Mouse (Mus musculus) lung, embryonic 16.5 days (tissue): ENCODE measurements at regions not wholly inside any gene's neighbourhood (a gene's known extent, or its start where the extent isn't known, plus 50 kb on each side); places are given as distances from the start of the nearest gene placed in this dataset.
A peak's percentile ranks its signal among the peaks of the same experiment; 100 is the strongest.

Source experiments
- ATAC-seq: fragments of 200-750 bp; cut with Nextera tagmentation; 2 replicates; pipeline ENCODE4 v1.8.0; 2017; ENCODE audit warnings: low read depth, mild to moderate bottlenecking, moderate library complexity
- H3K27ac ChIP-seq: fragments of 300-500 bp; sonication (generic); 2 replicates; pipeline ENCODE4 v1.5.1; 2014; ENCODE audit warnings: mild to moderate bottlenecking, control low read depth, low read length
- H3K27me3 ChIP-seq: fragments of 300-500 bp; sonication (generic); 2 replicates; pipeline ENCODE4 v1.6.1; 2014; ENCODE audit warnings: low read depth, low read length, mixed read lengths; ENCODE audit not compliant: control insufficient read depth, insufficient read depth
- H3K36me3 ChIP-seq: fragments of 300-500 bp; sonication (generic); 2 replicates; pipeline ENCODE4 v1.6.1; 2014; ENCODE audit warnings: low read length; ENCODE audit not compliant: control insufficient read depth, insufficient read depth
- H3K4me1 ChIP-seq: fragments of 300-500 bp; sonication (generic); replicated peaks from 2 replicates; pipeline ENCODE4 v1.6.1; 2014; ENCODE audit warnings: low read length, mixed read lengths; ENCODE audit not compliant: control insufficient read depth, insufficient read depth
- H3K4me2 ChIP-seq: fragments of 300-500 bp; sonication (generic); 2 replicates; pipeline ENCODE4 v1.6.1; 2014; ENCODE audit warnings: low read depth, low read length, control low read depth
- H3K4me3 ChIP-seq: fragments of 300-500 bp; sonication (generic); 2 replicates; pipeline ENCODE4 v1.5.1; 2014; ENCODE audit warnings: mild to moderate bottlenecking, low read length, control low read depth
- H3K9ac ChIP-seq: fragments of 300-500 bp; sonication (generic); 2 replicates; pipeline ENCODE4 v1.6.1; 2014; ENCODE audit warnings: low read length, control low read depth
- H3K9me3 ChIP-seq: fragments of 300-500 bp; sonication (generic); 2 replicates; pipeline ENCODE4 v1.6.1; 2016; ENCODE audit warnings: low read length; ENCODE audit not compliant: control insufficient read depth
- WGBS: fragments of 180-500 bp; shearing (Covaris S2); extraction: QIAGEN DNeasy Blood & Tissue Kit; methylation state at CpG from one replicate; pipeline ENCODE4 v1.1.7; 2014; 5-methylcytosine and 5-hydroxymethylcytosine counted together

DNA sequence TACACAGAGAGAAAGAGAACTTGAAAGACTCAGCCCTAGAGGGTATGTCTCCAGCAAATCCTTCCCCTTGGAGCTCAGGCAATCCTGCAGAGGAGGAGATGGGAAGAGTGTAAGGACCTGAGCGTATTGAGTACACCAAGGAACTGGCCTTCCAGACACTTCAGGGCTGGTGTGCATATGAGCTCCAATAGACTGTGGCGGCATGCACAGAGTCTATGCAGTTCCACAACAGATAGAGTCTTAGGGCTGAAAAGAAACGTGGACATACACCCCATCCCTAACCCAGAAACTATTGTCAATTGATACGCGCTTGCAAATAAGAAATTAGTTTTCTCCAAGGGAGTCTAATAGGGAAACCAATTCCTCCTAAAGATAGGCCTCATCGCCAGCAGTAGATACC is 130.6 kb upstream of the Lpp start:
- WGBS, result 93% methylated on average over 6 of the region's 6 CpGs
- no peak for ATAC-seq
- Histone ChIP-seq H3K36me3 (no peaks in the 10 kb centered on the region), H3K27me3 (no peaks in the 10 kb centered on the region), H3K4me3 (no peak overlapping the region), H3K9ac (no peak overlapping the region), H3K4me1 (no peaks in the 10 kb centered on the region), H3K4me2 (no peak overlapping the region), H3K9me3 (no peaks in the 10 kb centered on the region), H3K27ac (no peak overlapping the region)

GRCm38 (mm10) chr16:24259711-24260230 is 133.5 kb upstream of the Lpp start:
- Histone ChIP-seq H3K9me3 (no peaks in the 10 kb centered on the region), H3K9ac (no peak overlapping the region), H3K4me1 (no peaks in the 10 kb centered on the region), H3K36me3 (no peaks in the 10 kb centered on the region), H3K4me3 (no peak overlapping the region), H3K27me3 (no peaks in the 10 kb centered on the region), H3K4me2 (no peak overlapping the region), H3K27ac (no peak overlapping the region)
- 56% methylated on average over 3 of the region's 3 CpGs for WGBS
- no peak for ATAC-seq

GRCm38 (mm10) chr16:24258991-24259390 is 134.3 kb upstream of the Lpp start:
- ATAC-seq, result no peak
- no peak overlapping the region for H3K4me2 ChIP-seq
- no peaks in the 10 kb centered on the region for H3K27me3 ChIP-seq
- no peaks in the 10 kb centered on the region for H3K9me3 ChIP-seq
- H3K4me1 ChIP-seq, result no peaks in the 10 kb centered on the region
- no peak overlapping the region for H3K4me3 ChIP-seq
- WGBS, result 9% methylated on average over 1 of the region's 1 CpGs
- H3K36me3 ChIP-seq, result no peaks in the 10 kb centered on the region
- H3K9ac ChIP-seq, result no peak overlapping the region
- no peak overlapping the region for H3K27ac ChIP-seq

GRCm38 (mm10) chr16:24255037-24255436 is 138.3 kb upstream of the Lpp start:
- Histone ChIP-seq H3K4me3 (no peak overlapping the region), H3K27me3 (no peaks in the 10 kb centered on the region), H3K4me1 (no peaks in the 10 kb centered on the region), H3K9ac (no peak overlapping the region), H3K36me3 (no peaks in the 10 kb centered on the region), H3K4me2 (no peak overlapping the region), H3K27ac (no peak overlapping the region), H3K9me3 (no peaks in the 10 kb centered on the region)
- WGBS, result 72% methylated on average over 10 of the region's 10 CpGs
- ATAC-seq, result no peak

DNA sequence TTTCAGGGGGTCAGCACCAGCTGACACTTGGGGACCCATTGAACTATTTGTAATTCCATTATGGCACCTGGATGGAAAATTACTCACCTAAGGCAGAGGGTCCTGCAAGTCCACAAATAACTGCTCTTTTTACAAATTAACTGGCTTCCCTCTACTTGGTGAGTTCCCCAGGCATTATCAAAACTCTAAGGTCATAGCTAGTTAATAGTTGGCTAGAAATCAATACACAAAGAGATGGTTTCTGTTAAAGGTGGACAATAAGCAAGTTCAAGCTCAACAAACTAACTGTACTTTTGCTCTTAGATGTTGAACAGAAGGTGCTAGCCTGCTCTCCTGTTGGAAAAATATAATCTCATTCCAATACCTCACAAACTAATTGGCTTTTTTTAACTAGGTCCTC is 138.7 kb upstream of the Lpp start:
- Histone ChIP-seq H3K27me3 (no peaks in the 10 kb centered on the region), H3K4me2 (no peak overlapping the region), H3K36me3 (no peaks in the 10 kb centered on the region), H3K9ac (no peak overlapping the region), H3K4me1 (no peaks in the 10 kb centered on the region), H3K27ac (no peak overlapping the region), H3K9me3 (no peaks in the 10 kb centered on the region), H3K4me3 (no peak overlapping the region)
- ATAC-seq, result no peak

DNA sequence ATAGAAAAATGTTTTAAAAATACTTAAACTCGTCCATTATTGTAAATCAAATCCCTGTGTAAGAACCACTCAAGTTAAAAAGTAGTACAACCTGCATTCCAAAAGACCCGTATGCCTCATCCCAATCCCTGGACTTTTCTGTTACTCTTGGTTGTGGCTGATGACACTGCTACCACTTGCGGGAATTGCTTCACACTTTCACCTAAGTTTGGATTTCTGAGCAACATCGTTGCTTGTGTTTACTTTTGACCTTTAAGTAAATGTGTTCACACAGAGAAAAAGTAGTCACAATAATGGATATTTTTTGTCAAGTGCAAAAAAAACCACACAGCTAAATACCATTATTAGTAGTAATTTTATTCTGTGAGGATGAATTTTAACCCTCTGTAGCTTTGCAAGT is 139.2 kb upstream of the Lpp start:
- no peaks in the 10 kb centered on the region for H3K9me3 ChIP-seq
- no peak overlapping the region for H3K27ac ChIP-seq
- no peak overlapping the region for H3K4me3 ChIP-seq
- no peaks in the 10 kb centered on the region for H3K4me1 ChIP-seq
- H3K27me3 ChIP-seq, result no peaks in the 10 kb centered on the region
- WGBS, result 56% methylated on average over 4 of the region's 4 CpGs
- no peak for ATAC-seq
- H3K36me3 ChIP-seq, result no peaks in the 10 kb centered on the region
- H3K4me2 ChIP-seq, result no peak overlapping the region
- no peak overlapping the region for H3K9ac ChIP-seq

DNA sequence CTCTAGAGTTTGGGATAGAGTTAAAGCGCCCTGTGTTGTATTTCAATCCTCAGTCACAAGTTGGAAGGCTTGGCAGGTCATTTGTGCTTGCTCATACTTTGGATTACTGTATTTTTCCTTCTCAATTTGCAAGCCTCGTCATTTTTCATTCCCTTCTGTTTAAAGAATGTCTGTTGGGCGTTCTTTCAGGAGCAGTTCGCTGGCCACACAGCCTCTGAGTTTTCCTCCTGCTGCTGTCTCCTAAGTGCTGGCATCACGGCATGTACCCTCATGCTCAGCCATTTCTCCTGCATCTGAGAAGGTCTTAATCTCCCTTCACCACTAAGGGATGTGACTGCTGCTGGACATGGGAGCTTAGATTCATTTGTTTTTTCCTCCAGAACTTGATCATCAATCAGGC is 146.0 kb upstream of the Lpp start:
- H3K27me3 ChIP-seq, result no peaks in the 10 kb centered on the region
- no peak overlapping the region for H3K27ac ChIP-seq
- H3K4me3 ChIP-seq, result no peak overlapping the region
- no peak overlapping the region for H3K9ac ChIP-seq
- H3K4me2 ChIP-seq, result no peak overlapping the region
- WGBS, result 49% methylated on average over 5 of the region's 5 CpGs
- no peaks in the 10 kb centered on the region for H3K4me1 ChIP-seq
- no peaks in the 10 kb centered on the region for H3K36me3 ChIP-seq
- H3K9me3 ChIP-seq, result no peaks in the 10 kb centered on the region
- ATAC-seq, result no peak

DNA sequence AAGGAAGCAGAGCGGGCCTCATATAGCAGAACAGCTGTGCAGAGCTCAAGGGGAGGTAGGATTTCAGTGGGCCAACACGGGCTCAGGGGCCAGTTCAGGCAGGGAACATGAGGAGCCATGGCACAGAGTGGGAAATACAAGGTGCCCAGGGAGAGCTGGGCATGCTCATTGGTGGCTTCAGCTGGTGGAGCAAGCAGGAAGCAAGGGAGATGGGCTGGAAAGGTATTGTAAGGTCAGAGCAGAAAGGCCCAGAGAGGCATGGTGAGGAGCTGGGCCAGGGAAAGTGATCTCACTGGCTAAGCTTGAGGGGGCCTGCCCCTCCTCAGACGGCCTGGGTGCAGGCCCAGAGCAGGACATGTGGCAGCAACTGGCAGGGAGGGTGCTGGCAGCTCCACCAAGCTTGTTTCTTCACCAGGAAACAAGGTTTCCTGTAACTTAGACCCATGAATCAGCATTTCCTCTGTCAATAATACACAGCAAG is 155.2 kb upstream of the Lpp start:
- Histone ChIP-seq H3K9ac (no peak overlapping the region), H3K4me1 (no peaks in the 10 kb centered on the region; the same call in 1 of the 2 replicates), H3K4me2 (no peak overlapping the region), H3K27ac (no peak overlapping the region), H3K36me3 (no peaks in the 10 kb centered on the region), H3K4me3 (no peak overlapping the region), H3K27me3 (no peaks in the 10 kb centered on the region), H3K9me3 (no peaks in the 10 kb centered on the region)
- peak; percentile 54; the same call in 1 of the 2 replicates for ATAC-seq
- 61% methylated on average over 3 of the region's 3 CpGs for WGBS

DNA sequence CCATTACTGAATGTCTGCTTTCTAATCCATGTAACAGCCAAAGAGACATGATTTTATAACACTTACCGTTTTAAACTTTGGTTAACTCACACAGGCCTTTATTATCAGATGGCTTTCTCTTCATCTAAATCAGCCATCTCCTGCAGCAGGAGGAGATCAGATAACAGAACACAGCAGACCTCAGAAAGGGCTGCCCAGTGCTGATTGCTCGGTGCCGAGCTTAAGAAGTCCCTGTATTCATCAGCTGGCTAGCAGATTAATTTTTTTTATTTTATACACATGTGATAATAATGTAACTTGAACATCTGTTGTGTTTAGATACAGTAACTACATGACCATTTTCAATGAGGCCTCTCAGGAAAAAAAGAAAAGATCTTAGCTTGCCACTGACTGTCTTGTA is 155.9 kb upstream of the Lpp start:
- 74% methylated on average over 3 of the region's 3 CpGs for WGBS
- H3K4me3 ChIP-seq, result no peak overlapping the region
- no peak for ATAC-seq
- H3K27me3 ChIP-seq, result no peaks in the 10 kb centered on the region
- H3K4me1 ChIP-seq, result no peaks in the 10 kb centered on the region; the same call in 1 of the 2 replicates
- H3K4me2 ChIP-seq, result no peak overlapping the region
- no peaks in the 10 kb centered on the region for H3K9me3 ChIP-seq
- no peaks in the 10 kb centered on the region for H3K36me3 ChIP-seq
- H3K27ac ChIP-seq, result no peak overlapping the region
- H3K9ac ChIP-seq, result no peak overlapping the region

DNA sequence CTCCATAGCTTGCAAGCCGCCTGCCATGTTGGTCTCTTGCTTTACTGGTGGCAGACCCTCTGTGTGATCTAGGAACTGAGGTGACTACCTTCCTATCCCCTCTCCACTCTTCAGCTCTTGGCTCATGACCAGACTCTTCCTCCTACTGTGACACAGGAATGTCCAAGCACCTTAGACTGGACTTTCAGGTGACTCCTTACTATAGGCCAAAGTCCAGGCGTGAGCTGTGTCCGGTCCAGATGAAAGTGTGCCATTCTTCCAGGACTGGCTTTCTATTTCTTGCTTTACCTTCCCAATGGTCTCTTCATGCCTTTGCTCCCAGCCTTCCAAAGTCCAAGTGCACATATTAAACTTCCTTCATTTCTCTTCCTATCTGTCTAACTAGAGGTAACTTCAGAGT is 156.3 kb upstream of the Lpp start:
- no peaks in the 10 kb centered on the region for H3K27me3 ChIP-seq
- no peak overlapping the region for H3K4me3 ChIP-seq
- ATAC-seq, result no peak
- no peak overlapping the region for H3K9ac ChIP-seq
- no peaks in the 10 kb centered on the region for H3K9me3 ChIP-seq
- no peak overlapping the region for H3K4me2 ChIP-seq
- H3K4me1 ChIP-seq, result no peaks in the 10 kb centered on the region; the same call in 1 of the 2 replicates
- WGBS, result 89% methylated on average over 3 of the region's 3 CpGs
- no peak overlapping the region for H3K27ac ChIP-seq
- no peaks in the 10 kb centered on the region for H3K36me3 ChIP-seq
